Mouse (Mus musculus): Measurements from ENCODE around the gene Paf1. TPM values are rescaled to one million over a fixed set of nuclear protein-coding genes. Genes with fewer than 3 reads are reported as not detected.
"Not testable (repeated sequence)": the region's sequence is repeated elsewhere in the genome, so short reads cannot be mapped to it uniquely, and the experiment has no call there.

Paf1 gene
- total RNA-seq, 4 experiments from 2014 or later: 35.7 to 44.4 (median 39.1) TPM

DNA sequence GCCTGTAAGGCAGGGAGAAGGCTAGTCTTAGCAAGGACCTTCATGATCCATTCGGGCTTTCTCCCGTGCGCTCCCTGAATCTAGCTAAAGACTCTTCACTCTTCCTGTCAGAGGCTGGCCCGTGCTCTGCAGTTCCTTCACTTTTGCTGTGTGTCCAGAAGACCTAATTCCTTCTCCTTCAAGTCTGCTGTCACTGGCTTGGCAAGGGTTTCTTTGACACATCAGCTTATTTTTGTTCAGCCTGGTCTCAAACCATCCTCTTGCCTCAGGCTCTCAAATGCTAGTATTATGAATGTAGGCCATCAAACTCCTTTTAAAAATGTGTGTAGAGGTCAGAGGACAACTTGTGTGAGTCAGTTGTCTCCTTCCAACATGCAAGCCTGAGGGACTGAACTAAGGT is 9.1 kb upstream of the Paf1 start:
- DNase-seq (ENCODE audit: low spot score): no peak

DNA sequence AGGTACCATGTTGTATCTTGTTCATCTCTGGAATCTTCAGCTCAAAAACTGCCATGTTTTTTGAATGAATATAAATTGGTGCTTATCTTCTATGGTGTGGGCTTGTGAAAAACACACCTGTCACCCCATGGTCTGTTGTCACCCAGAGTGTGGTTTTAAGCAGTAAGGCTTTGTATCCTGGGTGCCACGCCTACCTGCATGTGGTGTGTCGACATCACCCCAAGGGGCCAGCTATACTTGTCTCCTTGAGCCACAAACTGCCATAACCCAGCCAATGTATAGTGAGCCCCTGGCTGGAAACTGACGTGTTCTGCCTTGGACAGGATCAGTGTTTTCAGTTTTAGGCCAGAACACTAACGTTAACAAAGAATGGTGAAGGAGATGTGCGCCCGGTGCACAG is 8.6 kb upstream of the Paf1 start:
- no peak for DNase-seq (ENCODE audit: low spot score)

DNA sequence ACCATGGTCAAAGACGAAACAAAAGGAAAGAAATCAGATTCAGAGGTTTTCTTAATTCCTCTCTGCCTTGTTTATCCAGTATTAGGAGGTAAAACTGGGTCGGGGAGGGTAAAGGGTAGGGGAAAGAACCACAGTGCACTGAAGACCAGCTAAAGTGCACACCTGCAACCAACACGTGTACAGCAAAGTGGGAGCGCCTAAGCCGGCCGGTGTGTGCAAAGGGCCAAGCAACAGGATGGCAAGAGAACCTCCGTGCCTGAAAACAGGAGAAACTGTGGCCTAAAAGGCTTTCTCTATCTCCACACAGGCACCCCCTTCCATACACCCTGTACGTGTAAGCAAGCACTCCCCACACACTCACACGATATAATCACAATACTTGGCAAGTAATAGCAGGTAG is 7.6 kb upstream of the Paf1 start:
- DNase-seq (ENCODE audit: low spot score): no peak

DNA sequence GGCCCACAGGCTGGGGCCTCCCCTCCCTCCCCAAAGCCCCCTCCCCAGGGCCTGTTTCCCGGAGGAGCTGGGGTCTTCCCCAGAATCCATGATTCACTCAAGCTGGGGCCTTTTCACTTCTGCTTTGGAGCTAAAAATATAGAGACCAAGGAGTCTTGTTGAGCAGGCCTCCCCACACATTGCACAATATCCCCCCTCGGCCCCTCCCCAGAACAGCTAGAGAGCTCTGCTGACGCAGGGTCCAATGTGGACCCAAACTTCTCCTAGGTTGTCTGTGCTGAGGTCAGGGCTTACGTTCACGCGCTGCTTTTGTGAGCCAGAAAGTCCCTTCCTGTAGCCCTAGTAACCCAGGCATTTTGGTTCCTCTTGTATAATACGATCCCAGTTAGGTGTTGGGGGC is 6.7 kb upstream of the Paf1 start:
- DNase-seq (ENCODE audit: low spot score): peak; percentile 58

DNA sequence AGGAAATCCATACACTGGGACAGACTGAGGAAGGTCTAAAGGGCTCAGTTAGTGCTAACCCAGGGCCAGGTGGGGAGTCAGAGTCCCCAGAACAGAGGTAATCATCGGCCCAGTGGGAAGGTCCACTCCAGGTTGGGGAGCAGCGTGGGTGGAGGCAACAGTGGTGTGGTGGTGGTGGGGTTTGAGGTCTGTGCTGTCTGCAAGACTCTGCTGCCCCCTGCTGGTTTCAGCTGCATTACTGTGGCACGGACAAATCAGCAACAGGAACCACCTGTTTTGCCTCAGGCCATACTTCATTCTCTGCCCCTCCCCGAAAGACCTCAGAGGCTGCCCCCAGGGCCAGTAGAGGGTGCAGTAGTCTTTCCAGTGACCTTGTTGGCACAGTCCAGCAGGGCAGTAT is 6.3 kb upstream of the Paf1 start:
- DNase-seq (ENCODE audit: low spot score): peak; percentile 84

DNA sequence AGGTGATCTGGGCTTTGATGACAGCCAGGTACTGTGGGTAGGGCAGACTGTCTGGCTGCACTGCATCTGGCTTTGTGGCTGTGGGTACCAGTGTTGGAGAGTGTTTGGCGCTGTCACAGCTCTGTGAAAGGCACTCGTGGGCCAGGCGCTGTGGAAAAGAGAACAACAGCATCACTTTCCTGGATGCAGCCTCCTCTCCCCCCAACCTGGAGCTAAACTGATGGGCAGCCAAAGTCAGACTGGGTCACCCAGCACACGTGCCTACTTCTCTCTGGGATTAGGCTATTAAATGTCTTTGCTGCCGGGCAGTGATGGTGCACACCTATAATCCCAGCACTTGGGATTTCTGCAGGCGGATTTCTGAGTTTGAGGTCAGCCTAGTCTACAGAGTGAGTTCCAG is 5.9 kb upstream of the Paf1 start:
- DNase-seq (ENCODE audit: low spot score): not testable (repeated sequence)

DNA sequence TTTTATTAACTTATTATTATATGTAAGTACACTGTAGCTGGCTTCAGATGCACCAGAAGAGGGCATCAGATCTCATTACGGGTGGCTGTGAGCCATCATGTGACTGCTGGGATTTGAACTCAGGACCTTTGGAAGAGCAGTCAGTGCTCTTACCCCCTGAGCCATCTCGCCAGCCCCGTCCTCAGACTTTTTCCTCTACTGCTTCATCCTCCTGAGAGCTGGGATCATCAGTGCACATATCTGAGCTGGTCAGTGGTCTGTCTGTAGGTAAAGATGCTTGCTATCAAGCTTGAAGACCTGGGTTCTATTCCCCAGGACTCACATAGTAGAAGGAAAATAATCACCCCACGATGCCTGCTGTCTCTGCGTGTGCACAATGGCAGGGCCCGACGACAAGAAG is 5.4 kb upstream of the Paf1 start:
- not testable (repeated sequence) for DNase-seq (ENCODE audit: low spot score)

DNA sequence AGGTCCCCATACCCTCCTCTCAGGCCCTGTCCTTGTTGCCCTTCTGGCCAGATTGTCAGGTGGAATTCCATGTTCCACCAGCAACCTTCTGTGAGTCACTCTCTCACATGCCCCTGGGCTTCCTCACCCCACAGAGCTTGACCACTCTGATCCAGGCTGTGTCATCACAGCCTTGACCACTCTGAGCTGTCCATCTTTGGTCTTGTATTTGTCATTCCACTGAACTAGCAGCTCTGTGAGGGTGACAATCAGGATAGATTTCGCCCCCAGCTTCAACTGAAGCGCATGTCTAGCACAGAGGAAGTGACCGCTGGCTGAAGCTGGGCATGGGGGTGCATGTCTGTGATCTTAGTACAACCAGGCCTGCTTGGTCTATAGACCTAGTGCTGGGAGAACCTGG is 2.4 kb upstream of the Paf1 start:
- no peak for DNase-seq (ENCODE audit: low spot score)

DNA sequence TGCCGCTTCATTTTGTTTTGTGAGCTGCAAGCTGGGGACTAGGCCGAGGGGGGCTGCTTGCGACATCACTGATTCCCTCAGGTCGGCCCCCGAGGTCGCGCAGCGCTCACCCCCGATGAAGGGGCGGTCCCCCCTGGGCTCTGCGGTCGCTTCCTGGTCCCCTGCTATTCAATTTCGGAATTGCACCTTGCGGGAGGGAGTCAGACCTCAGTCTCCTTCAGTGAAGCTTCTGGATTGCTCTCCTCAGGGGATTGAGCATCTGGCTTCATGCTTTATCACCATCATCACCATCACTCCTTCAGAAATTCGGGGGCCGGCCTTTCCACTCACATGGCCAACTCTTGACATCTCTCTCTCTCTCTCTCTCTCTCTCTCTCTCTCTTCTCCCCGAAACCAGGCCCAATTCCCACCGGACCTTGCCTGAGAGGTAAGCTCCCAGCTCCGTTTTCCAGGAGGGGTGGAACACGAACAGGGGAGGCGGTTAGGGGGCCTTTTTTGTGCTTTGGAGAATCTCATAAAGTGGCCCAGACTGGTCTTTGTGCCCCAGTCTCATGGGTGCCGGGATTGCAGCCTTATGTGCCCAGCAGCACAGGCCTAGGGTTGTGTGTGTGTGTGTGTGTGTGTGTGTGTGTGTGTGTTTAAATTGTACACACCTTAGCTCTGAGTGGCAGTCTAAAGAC is 661 bp downstream of the Paf1 start:
- no peak for DNase-seq (ENCODE audit: low spot score)

DNA sequence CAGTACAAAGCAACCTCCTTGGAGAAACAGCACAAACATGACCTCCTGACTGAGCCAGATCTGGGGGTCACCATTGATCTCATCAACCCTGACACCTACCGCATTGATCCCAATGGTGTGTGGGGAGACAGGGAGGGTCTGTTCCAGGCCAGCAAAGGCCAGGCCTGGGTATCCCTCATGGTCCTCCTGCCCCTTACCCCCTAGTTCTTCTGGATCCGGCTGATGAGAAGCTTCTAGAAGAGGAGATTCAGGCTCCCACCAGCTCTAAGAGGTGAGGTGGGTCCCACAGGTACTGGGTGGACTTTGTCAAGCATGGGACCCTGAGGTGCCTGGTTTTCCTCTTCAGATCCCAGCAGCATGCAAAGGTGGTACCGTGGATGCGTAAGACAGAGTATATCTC is 2.7 kb downstream of the Paf1 start:
- no peak for DNase-seq (ENCODE audit: low spot score)

DNA sequence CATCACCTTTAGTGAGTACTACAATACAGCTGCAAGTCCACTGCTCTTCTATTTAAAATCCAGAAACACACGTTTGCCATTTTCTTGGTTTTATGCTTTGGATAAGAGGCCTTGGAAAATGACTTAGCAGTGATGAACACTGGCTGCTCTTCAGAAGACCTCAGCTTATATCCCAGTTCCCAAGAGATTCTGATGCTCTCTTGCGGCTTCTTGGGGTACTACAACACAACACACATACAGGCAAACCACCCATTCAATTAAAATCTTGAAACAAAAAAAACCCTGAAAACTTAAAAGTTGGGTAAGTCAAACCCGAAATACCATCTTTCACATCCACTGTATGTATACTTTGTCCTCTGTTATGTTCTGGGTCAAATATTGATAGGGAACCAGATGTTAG is 5.2 kb downstream of the Paf1 start:
- DNase-seq (ENCODE audit: low spot score): no peak

DNA sequence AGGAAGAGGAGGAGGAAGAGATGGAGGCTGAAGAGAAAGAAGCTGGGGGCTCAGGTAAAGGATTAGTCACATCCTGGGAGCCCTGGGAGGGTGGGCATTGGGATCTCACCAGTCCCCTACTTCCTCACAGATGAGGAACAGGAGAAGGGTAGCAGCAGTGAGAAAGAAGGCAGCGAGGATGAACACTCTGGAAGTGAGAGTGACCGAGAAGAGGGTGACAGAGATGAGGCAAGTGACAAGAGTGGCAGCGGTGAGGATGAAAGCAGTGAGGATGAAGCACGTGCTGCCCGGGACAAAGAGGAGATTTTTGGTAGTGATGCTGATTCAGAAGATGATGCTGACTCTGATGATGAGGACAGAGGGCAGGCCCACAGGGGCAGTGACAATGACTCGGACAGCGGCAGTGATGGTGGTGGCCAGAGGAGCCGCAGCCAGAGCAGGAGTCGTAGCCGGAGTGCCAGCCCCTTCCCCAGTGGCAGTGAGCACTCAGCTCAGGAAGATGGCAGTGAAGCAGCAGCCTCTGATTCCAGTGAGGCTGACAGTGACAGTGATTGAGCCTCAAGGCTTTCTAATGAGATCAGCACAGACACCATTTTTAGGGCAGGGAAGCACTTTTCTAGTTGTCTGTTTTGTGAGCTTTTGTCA is 6.1 kb downstream of the Paf1 start:
- no peak for DNase-seq (ENCODE audit: low spot score)

DNA sequence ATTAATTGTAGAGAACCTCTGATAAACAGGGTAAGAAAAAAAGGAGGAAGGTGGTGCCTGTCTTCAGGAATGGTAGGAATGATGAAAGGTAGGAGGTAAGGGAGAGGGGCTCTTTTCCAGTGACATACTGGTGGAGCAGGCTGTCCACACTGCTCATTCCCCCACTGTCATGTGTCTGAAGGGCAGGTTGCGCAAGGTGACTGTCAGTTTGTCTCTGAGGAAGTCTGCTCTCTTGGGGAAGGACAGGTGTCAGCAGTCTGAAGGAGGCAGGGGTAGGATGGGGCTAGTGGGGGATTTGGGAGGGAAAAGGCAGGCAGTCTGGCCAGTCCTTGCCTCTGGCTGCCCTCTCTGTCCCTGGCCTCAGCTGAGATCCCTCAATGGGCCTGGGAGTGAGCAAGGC is 8.3 kb downstream of the Paf1 start:
- DNase-seq (ENCODE audit: low spot score): no peak

DNA sequence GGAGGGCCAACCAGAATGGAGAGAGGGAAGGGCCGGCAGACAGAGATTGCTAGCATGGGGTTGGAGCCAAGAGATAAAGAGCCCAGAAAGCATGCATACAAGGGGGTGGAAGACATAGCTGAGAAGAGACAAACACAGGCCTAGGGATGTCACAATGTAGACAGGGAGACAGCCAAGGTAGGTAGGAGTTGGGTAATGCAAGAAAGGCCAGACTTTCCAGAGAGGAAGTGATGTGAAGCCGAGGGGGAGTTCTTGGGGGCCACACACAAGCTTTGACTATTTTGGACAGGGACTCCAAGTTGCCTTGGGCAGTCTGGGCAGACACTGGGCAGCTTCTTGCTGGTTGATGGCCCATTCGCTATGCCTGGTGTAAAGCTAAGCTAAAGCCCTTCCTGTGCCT is 9.2 kb downstream of the Paf1 start:
- no peak for DNase-seq (ENCODE audit: low spot score)

DNA sequence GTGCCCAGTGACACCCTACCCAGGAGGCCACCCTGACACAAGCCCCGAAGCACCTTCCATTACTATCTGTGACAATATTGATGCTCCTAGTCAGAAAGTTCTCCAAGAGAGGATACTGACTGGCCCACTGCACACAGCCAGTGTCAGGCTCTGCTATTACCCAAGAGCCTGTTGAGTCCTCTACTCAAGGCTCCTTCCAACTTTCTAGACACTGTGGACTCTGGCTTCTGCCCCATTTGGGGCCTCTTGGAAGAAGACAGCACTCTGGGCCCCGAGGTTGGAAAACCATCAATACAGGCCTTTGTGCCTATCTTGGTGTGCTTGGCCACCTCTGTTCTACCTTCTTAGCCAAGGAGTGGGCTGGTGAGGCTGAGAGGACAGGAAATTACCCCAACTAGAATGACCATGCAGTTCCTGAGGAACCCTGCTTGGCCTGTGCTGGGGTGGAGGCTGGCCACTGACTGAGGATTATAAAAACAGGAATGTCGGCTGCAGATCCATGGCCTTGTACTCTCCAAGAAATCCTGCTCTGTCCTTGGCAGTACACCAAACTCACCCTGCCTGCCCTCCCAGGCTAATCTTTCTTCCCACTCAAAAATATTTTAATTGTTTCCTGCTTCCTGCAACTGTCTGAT is 18.2 kb downstream of the Paf1 start:
- DNase-seq (ENCODE audit: low spot score): peak; percentile 84

DNA sequence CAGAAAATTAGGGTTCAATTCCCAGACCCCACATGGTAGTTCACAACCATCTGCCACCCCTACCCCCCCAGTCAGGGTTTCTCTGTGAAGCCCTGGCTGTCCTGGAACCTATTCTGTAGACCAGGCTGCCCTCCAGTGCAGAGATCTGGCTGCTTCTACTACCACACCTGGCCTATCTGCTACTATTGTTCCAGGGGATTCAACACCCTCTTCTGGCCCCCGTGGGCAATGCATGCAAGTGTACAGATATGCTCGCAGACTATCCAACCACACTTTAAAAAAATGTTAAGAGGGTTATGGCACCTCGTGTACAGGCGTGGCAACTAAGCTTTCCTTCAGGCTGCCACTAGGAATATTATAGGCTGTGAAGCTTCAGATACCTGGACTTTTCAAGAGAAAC is 20.1 kb downstream of the Paf1 start:
- no peak for DNase-seq (ENCODE audit: low spot score)

DNA sequence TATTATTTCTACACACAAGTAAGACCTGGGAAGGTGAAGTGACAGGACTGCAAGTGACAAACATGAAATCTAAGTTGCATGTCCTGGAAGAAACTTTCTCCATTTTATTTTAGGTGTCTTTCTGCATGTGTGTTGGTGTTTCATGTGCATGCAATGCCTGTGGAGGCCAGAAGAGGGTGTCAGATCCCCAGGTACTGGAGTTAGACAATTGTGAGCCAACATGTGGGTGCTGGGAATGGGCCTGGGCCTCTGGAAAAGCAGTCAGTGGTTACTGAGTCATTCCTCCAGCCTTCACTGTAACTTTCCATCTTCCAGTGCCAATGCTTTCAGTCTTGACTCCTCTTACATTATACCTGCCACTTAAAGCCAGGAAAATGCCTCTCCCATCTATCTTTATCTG is 24.6 kb downstream of the Paf1 start:
- DNase-seq (ENCODE audit: low spot score): no peak

DNA sequence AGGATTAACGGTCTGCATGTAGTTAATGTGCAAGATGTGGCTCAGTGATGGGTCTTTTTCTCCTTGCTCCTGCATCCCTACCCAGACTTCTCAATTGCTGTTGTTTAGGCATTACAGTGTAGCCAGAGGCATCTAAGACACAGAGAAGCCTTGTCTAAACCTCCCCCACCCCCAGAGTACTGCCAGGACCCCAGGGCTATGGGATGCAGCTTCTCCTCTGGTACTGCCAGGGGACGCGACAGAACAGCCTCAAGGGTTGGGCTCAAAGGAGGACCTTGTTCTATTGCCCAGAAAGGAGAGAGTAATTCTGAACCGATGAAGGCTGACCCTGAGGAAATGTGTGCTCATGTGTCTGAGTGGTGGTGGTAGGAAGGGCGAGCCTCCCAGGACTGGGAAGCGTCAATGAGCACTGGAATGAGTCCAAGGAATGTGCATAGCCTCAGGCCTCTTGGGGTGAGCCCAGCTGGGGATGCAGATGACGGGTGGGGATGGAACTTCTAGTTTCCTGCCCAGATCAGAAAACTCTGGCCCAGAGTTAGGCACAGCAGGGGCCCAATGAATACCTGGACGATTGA is 25.4 kb downstream of the Paf1 start:
- peak; percentile 77 for DNase-seq (ENCODE audit: low spot score)

DNA sequence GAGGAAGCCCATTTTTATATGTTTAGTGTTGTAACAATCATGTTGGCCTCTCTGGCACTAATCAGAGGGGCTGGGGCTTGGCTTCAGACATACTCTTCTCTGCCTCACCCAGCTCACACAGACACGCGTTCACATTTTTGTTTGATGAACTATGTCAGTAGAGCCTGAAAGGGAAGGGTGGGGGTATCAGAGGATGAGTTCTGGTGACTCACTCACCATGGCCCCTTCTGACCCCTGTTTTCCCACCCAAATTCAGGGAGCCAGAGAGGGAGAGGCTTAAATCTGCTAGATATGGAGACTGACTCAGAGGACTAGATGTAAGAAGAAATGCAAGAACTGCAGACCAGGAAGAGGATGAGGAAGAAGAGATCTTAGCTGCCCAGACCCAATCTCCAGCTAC is 26.7 kb downstream of the Paf1 start:
- DNase-seq (ENCODE audit: low spot score): no peak

DNA sequence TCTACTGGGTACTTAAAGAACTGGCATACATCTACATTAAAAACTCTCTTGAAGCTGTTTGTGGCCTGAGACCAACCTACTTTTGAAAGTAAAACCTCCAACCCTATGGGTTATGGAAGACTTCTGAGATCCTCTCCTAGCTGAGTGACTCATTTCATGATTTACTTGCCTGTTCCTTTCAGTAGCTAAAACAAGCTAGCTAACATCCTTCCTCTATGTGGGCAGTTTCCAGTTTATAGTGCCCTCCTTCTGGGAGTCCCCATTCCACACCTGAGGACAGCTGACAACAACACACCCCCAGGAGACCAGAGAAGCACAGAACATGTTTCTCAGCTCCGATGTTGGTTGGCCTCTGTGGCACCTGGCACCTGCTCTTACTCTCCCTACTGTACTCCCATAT is 30.3 kb downstream of the Paf1 start:
- DNase-seq (ENCODE audit: low spot score): no peak

DNA sequence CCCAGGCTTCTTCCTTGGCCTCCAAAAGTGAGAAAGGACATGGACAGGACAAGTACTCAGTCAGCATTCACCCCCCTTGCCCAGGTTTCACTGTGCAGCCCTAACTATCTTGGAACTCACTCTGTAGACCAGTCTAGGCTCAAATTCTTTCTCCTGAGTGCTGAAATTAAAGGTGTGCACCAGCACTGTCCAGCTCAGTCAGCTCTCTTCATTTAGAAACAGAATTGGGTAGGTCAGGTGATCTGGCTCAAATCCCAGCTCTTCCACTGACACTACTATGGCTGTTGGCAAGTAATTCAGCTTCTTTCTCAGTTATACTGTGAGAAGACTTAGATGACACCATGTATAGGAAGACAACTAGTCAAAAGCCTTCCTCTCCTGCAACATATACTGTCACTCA is 35.0 kb downstream of the Paf1 start:
- no peak for DNase-seq (ENCODE audit: low spot score)

DNA sequence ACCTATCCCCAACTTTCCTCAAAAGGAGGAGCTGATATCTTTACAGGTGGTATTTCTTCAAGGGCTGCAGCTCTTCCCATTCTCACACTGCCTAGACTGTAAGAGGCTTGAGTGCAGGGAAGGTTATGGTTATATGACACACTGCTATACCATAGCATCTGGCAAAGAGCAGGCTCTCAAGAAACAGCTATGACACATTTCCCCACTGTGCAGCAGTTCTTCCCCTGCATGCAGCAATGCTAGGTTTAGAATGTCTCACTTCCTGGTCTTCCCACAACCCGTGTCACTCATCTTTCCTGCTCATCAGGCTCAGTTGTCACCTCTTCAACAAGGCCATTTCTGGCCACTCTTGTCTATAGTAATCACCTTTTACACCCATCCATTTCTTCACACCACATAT is 37.8 kb downstream of the Paf1 start:
- no peak for DNase-seq (ENCODE audit: low spot score)

DNA sequence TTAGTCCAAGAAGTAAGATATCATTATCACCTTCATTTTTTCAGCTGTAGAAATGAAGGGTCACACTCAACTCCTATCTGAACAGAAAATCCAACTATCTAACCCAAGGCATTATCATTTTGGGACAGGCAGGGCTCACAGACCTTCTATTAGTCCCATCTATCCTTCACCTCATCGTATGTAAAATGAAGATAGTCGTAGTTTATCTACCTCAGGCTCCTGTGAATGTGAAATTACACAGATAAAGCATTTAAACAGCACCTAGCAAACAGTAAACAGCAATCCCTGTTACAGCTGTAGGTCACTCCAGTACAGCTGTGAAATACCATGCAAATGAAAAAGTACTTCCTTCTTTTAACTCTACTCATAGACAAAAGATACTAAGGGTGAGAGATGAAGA is 39.5 kb downstream of the Paf1 start:
- no peak for DNase-seq (ENCODE audit: low spot score)

All from heart, adult 8-10 months (tissue).